Mouse (Mus musculus): ENCODE measurements around the gene Nebl.

DNA sequence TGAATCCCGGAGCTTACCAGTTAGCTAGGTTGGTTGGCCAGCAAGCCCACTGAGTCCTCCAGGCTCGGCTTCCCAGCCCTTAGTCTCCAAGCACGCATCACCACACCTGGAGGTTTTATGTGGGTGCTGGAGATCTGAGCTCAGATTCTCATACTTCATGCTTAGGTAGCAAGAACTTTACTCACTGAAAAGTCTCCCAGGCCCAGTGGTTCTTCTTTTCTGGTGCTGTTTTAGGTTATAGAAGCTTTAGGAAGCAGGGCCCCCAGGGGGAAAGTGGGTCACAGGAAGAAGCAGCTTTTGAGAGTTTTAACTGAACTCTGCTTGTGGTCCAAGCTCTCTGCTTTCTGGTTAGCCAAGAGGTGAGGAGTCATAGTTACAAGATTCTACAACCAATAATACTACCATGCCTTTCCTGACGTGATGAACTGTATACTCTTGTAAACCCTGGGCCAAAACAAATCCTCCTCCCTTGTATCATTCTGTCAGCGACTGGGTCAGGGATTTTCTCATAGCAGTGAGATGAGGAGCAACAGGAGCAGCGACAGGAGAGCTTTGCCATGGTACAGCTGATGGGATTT is 366.2 kb downstream of the Nebl start:
- TF ChIP-seq REST (IDR thresholded peaks at IDR 0.05; ENCODE audit: insufficient read depth, insufficient read length) = no peak
- TF ChIP-seq POLR2A (IDR thresholded peaks at IDR 0.05; ENCODE audit: insufficient read length, low read depth) = no peak
- TF ChIP-seq TCF3 (IDR thresholded peaks at IDR 0.05; ENCODE audit: insufficient read length, low read depth) = no peak
- TF ChIP-seq MAX (IDR thresholded peaks at IDR 0.05; ENCODE audit: low read depth) = no peak
- TF ChIP-seq POLR2AphosphoS2 (IDR thresholded peaks at IDR 0.05; ENCODE audit: insufficient read length, low read depth) = no peak
- no peak for TF ChIP-seq USF1 (IDR thresholded peaks at IDR 0.05; ENCODE audit: low read depth)
- TF ChIP-seq CEBPB (IDR thresholded peaks at IDR 0.05; ENCODE audit: insufficient read depth, poor library complexity, severe bottlenecking) = no peak
- TF ChIP-seq MYOD1 (IDR thresholded peaks at IDR 0.05; ENCODE audit: control insufficient read depth in 1 of 3, insufficient read length in 2 of 3, low read depth in 2 of 3) = no peak
- TF ChIP-seq E2F4 (IDR thresholded peaks at IDR 0.05; ENCODE audit: insufficient read depth) = no peak

Measured in myocyte (in vitro differentiated cells).